Mouse (Mus musculus) MEL (cell line): ENCODE data around the gene Pacs1.

Experiments used
- CHD2 ChIP-seq: IDR thresholded peaks from 2 replicates; pipeline ENCODE4 v1.6.1; 2011; ENCODE audit warnings: low read length, improper control_type of control experiment
- CTCF ChIP-seq, 3 experiments: IDR thresholded peaks in 2 of 3; conservative IDR thresholded peaks in 1 of 3; 2 replicates each; pipeline ENCODE4 v1.5.1; 2011 to 2012; ENCODE audit warnings: low read length in 3 of 3, low read depth in 2 of 3, mild to moderate bottlenecking in 2 of 3, improper control_type of control experiment in 1 of 3, inconsistent platforms in 1 of 3, mixed read lengths in 1 of 3, moderate library complexity in 1 of 3; ENCODE audit not compliant: control insufficient read depth in 1 of 3, insufficient read depth in 1 of 3, poor library complexity in 1 of 3, severe bottlenecking in 1 of 3
- ELF1 ChIP-seq: IDR thresholded peaks from 2 replicates; pipeline ENCODE4 v1.6.1; 2014; ENCODE audit warnings: low read depth, mild to moderate bottlenecking, inconsistent platforms, low read length, improper control_type of control experiment, moderate library complexity
- MXI1 ChIP-seq: IDR thresholded peaks from 2 replicates; pipeline ENCODE4 v1.6.1; 2011; ENCODE audit warnings: mild to moderate bottlenecking, low read depth, low read length, improper control_type of control experiment
- POLR2A ChIP-seq, 2 experiments: IDR thresholded peaks; 2 replicates each; pipeline ENCODE4 v1.6.1; 2011 to 2012; ENCODE audit warnings: low read length in 2 of 2, mild to moderate bottlenecking in 2 of 2, control low read depth in 1 of 2, improper control_type of control experiment in 1 of 2, low read depth in 1 of 2, moderate library complexity in 1 of 2; ENCODE audit not compliant: control insufficient read depth in 1 of 2, insufficient read depth in 1 of 2, poor library complexity in 1 of 2
- TBP ChIP-seq: IDR thresholded peaks from 2 replicates; pipeline ENCODE4 v1.8.0; 2011; ENCODE audit warnings: low read depth, low read length, improper control_type of control experiment

DNA sequence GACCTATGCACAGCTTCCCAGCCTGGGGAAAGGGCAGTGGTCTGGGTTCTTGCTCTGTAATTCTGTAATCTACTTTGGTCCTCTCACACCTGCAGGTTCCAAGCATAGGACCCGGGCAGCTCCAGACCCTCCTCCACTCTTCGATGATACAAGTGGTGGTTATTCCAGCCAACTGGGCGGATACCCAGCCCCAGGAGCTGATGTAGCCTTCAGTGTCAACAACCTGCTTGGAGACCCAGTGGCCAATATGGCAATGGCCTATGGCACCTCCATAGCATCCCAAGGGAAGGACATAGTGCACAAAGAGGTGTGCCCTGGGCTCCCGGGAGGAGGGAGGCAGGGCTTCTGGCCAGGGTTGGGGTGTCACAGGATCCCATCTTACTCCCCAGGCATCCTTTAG, 183.6 kb downstream of the Pacs1 start:
- TF ChIP-seq ELF1 = no peak
- TF ChIP-seq CTCF (IDR thresholded peaks at IDR 0.05 in 2 of 3, conservative IDR thresholded peaks at IDR 0.05 in 1 of 3; ENCODE audit: control insufficient read depth in 1 of 3, insufficient read depth in 1 of 3, low read depth in 2 of 3, low read length in 3 of 3, poor library complexity in 1 of 3, severe bottlenecking in 1 of 3) = no peak
- no peak for TF ChIP-seq MXI1
- no peak for TF ChIP-seq TBP
- no peak for TF ChIP-seq POLR2A (IDR thresholded peaks at IDR 0.05; ENCODE audit: control insufficient read depth in 1 of 2, insufficient read depth in 1 of 2, low read depth in 1 of 2, low read length in 2 of 2, poor library complexity in 1 of 2)
- no peak for TF ChIP-seq CHD2
